Mouse (Mus musculus) common myeloid progenitor, adult 5-6 weeks (primary cell): ENCODE results near the gene Col9a1. TPM values are rescaled to one million over a fixed set of nuclear protein-coding genes. Genes with fewer than 3 reads are reported as not detected.

Experiments used
- ATAC-seq: replicated peaks from 2 replicates; pipeline ENCODE4 v1.8.0; 2016; ENCODE audit warnings: low read depth, mild to moderate bottlenecking, moderate TSS enrichment, inconsistent platforms; ENCODE audit not compliant: poor library complexity, severe bottlenecking
- total RNA-seq: library from RNA; stranded (forward); fragments of 200-1000, 187-1606 nt; gene quantifications from 2 replicates; pipeline ENCODE4 v1.2.3, GENCODE M21; 2017

The Col9a1 gene
- total RNA-seq: not detected in 2 replicates

- no peak for ATAC-seq
Observed at GRCm38 (mm10) chr1:24177224-24177851, at the start of gene Col9a1. Gene Col9a1 (plus strand): TSS chr1:24177610.

DNA sequence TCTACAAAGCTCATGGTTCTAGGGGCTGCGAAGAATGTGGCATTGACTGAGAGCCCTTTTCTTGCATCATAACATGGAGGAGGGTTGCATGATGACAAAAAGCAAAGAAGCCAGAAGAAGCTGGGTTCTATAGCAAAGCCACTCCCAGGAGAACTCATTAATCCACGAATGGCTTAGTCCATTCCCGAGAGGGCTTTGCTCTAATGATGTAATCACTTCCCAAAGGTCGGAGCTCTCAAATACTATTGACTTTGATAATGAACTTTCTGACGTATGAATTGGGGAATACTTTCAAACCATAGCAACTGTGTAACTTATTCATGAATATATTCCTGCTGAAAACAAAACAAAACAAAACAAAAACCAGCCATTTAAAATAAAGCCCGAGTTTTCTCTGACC lies 49.5 kb upstream of the Col9a1 start:
- ATAC-seq: no peak

DNA sequence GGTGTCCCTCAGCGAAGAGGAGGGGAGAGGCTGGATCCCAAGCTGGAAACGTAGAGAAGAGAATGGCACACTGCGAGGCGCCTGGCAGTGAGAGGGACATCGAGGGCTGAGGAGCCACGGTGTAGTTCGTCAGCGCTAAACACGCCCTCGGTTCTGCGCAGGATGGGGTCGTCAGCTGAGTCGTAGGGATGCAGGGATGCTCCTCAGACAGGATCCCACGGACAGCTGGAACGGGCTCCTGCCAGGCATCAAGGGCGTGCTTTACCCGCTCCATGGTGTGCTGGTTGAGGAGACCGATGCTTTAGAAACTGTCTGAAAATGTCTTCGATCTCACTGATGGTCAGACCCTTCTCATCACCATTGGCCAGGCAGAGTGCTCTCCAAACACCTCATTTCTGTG lies 43.6 kb upstream of the Col9a1 start:
- no peak for ATAC-seq

DNA sequence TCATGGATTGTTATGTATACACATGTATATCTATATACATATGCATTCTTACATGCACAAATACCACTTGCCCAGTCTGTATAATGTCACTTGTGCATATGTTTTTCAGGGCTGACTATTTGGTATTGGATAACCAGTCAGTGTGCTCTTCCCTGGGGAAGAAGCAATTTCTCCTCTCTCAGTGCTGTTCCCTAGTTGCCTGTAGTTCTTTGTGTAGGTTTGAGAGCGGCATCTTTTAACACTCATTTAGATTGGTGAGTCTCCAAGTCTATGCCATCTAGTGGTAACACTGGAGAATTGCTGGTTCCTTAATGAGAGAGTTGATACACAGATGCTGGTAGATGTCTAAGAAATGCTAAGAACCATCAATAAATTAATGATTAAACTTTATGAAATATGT lies 42.6 kb upstream of the Col9a1 start:
- peak; percentile 84 for ATAC-seq

GRCm38 (mm10) chr1:24137133-24137532 lies 40.3 kb upstream of the Col9a1 start:
- ATAC-seq: peak; percentile 82; the same call in 1 of the 2 replicates

DNA sequence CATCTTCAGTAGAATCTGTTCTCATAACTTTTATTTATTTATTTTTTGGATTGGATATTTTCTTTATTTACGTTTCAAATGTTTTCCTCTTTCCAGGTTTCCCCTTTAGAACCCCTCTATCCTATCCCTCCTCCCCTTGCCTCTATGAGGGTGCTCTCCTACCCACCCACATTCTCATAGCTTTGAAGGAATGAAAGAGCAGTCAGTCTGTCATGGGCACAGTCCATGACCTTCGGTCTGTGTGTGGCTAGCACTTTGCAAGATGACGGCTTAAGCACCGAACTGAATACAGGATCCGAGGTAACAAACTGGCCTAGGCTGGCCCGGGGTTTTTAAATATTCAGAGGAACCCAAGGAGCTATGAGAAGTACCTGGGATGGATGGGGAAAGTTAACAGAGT lies 36.9 kb upstream of the Col9a1 start:
- ATAC-seq: no peak

- no peak for ATAC-seq
Observed at GRCm38 (mm10) chr1:24143504-24143903, 33.9 kb upstream of the Col9a1 start.

GRCm38 (mm10) chr1:24157751-24158150 lies 19.7 kb upstream of the Col9a1 start:
- no peak for ATAC-seq

DNA sequence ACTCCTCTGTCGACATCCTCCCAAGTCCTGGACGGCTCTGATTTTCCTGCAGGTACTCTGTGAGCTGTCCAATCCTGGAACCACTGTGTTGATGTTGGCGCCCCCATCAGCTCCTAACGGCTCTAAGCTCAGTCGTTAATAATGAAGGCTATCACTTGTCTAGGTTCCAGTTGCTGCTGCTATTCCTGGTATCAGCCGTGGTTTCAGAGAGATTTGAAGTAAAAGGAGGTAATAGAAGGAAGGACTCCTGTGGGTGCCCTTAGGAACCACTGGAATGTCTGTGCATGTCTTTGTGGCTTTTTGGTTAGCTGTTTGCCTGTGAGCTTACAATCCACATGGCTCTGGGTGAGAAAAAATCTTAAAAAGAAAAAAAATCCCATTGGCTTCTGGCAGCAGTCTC lies 8.0 kb upstream of the Col9a1 start:
- ATAC-seq: no peak

- peak; percentile 72 for ATAC-seq
Observed at GRCm38 (mm10) chr1:24171205-24171866, 6.1 kb upstream of the Col9a1 start.

DNA sequence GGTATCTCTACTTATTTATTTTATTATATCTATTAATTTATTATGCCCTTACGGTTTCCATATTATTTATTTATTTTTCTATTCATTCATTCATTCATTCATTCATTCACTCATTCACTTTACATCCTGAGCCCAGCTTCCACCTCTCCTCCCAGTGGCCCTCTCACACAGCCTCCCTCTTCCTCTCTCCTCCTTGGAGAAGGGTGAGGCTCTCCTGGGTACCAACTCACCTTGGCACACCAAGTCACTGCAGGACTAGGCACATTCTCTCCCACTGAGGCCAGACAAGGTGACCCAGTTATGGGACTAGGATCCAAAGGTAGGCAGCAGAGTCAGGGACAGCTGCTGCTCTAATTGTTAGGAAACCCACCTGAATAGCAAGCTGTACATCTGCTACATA lies 5.5 kb upstream of the Col9a1 start:
- ATAC-seq: no peak

DNA sequence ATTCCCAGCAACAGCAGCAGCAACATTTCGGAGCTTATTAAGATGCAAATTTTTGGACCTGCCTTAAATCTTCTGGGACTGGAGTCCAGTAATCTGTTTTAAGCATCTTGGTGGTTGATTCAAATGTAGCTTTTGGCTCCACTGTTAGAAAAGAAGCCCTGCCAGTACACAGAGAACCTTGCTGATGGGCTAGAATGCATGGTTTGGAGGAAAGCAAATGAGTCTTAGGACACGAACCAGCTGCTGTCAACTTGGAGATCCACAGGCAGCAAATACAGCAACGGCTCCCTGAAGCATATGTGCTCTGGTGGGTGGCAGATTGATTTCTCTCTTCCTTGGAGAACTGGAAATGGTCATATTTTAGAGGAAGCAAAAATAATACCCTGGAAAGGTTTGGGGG lies 4.8 kb upstream of the Col9a1 start:
- ATAC-seq: no peak

DNA sequence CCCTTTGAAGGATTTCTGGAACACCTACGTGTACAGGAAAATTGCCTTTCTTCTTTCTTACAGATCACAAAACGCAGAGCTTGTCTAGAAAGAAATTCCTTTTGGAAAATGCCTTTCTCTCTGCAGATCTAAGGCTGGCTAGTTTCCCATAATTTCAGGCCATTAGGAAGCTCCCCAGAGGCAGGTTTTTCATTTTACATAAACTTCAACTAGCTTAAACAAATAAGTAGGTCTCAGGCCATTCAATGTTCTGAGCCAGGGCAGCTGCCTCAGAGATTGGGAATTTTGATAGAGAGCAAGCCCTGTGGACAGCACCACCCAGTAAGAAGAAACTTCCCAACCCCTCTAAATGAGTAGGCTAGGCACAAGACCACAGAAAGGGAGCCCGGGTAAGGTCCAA lies 1.6 kb upstream of the Col9a1 start:
- ATAC-seq: no peak

DNA sequence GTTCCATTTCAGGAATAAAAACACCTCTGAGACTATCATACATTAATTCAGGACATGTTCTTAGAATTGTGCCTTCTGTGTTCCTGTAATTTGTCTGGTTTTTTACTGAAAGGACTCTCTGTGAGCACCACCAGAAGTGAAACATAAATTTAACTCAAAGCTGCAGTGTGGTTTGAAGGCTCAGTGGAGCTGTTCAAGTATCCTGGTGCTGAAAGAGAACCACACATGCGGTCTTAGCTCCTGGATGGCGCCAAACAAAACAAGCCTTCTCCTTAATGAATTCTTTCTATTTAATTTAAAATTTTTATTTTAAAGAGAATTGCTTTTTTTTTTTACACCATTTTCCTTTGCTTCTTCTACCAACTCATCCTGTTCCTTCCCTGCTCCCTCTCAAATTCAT lies 2.4 kb downstream of the Col9a1 start:
- no peak for ATAC-seq

- ATAC-seq: no peak
Observed at GRCm38 (mm10) chr1:24184981-24185380, 7.6 kb downstream of the Col9a1 start.

DNA sequence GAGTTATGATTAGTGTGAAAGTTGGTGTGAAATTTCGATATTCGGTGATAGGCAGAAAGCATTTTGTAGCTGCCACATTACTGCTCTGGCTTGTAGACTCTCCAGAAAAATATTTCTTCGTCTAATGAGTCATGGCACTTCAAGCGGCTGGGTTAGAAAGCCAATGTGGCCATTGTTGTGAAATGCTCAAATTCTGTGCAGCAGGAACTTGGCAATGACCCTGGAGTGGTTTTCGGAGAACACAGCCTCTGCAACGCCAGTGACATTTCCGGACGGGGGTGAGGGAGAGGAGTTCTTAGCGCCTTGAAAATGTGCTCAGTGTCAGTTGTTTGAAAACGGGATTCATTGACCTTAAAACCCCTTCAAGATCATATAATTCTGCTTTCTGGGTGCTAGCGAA lies 9.6 kb downstream of the Col9a1 start:
- no peak for ATAC-seq

DNA sequence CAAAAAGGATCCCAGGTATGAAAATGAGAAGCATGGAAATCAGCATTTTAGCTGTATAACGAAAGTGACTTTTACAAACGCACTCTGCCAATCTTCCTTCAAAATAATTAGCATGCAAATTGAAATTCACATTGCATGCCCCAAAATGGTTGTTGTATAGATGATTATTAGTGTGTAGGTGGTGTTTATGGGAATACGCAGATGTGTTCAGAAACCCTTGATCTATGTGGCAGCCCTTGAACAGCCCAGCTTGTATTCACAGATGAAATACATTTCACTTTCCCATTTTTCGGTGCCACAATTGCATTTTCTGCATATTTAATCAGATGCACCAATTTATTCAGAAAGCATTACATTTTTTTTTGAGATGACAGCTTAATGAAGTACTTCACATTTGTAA lies 14.3 kb downstream of the Col9a1 start:
- no peak for ATAC-seq

- no peak for ATAC-seq
Observed at GRCm38 (mm10) chr1:24194111-24194510, 16.7 kb downstream of the Col9a1 start.

DNA sequence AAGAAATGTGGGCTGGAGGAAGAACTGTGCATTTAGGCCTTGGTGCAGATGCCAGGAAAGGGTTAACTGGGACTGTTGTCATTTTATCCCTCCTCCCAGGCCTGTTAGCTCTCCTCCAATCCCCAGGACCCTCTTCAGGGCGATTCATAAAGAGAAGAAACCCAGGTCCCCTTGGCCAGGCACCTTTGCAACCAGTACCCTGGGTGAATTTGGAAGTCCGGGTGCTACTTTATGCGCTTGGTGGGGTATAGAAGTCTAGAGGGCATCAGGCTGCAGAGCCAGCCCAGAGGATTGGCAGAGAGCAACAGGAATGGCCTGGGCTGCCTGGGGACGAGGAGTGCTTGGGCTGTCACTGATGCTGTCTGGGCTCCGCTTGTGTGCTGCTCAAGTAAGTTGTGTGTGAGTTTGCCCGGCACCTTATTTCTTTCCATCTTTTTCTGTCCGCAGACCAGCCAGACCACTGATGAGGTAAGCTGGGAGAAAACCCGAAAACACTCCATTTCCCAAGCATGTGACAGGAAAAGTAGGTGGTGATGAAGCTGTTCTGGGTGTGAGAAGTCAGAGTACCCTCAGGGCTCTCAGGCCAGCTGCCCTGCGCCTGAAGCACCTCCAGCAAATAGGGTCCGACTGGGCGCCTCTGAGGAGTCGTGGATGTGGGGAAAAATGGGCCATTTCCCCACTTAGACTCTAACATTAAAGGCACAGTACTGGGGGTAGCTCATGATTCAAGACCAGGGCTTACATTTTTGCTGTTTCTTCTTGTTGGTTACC lies 17.8 kb downstream of the Col9a1 start:
- no peak for ATAC-seq

DNA sequence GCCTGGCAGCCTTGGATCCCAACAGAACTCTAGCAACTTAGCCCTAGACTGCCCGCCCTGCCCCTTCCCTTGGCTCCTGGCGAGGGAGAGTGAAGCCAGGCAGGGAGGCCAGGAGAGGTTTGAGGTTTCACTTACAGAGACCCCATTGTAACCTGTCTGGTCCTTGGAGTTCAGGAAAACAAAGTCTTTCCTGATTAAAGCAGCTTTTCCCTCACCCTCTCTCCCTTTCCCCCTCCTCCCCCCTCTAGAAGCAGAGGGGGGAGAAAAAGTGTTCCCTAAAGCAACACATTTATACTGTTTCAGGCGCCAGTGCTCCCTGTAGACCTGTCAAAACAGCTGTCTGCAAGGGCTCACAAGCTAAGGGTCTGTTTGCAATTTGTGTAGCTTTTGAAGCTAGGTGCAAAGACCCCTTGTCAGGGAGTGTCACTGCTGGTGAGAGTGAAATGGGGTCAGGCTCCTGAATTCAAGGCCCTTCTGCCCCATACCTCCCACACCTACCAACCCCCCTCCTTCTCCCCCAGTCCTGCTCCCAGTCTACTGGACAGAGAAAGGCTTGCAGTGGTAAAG lies 18.6 kb downstream of the Col9a1 start:
- ATAC-seq: no peak
